Mouse (Mus musculus) CH12.LX (cell line): ENCODE results near the gene Fhl5. TPM values are rescaled to one million over a fixed set of nuclear protein-coding genes. Genes with fewer than 3 reads are reported as not detected.

Source experiments
- DNase-seq: peaks from one replicate; pipeline ENCODE4 v3.0.0-alpha.2; 2013; ENCODE audit errors: extremely low read depth
- H3K27ac ChIP-seq: 2 replicates; pipeline ENCODE4 v1.5.1; 2012; ENCODE audit warnings: low read depth, mild to moderate bottlenecking, control low read depth, moderate library complexity; ENCODE audit not compliant: insufficient read depth
- H3K27me3 ChIP-seq: replicated peaks from 2 replicates; pipeline ENCODE3; 2012; ENCODE audit warnings: inconsistent platforms
- H3K36me3 ChIP-seq, 2 experiments: replicated peaks in 1 of 2; 2 replicates each; pipeline versions ENCODE3 to v1.6.1; 2012; ENCODE audit warnings: inconsistent platforms in 1 of 2, low read length in 1 of 2, mild to moderate bottlenecking in 1 of 2, mixed read lengths in 1 of 2, moderate library complexity in 1 of 2; ENCODE audit not compliant: control insufficient read depth in 1 of 2, insufficient read depth in 1 of 2
- H3K4me1 ChIP-seq, 2 experiments: 2 replicates each; pipeline ENCODE4 v1.6.1; 2012; ENCODE audit warnings: inconsistent platforms in 1 of 2, moderate library complexity in 1 of 2; ENCODE audit not compliant: insufficient read depth in 2 of 2, control insufficient read depth in 1 of 2
- H3K4me2 ChIP-seq: 2 replicates; pipeline ENCODE4 v1.6.1; 2012; ENCODE audit warnings: low read depth, mild to moderate bottlenecking, control low read depth; ENCODE audit not compliant: poor library complexity, insufficient read depth, severe bottlenecking
- H3K4me3 ChIP-seq, 3 experiments: fragments of 150-350 bp in 1 of 3; sonication (generic) in 1 of 3; replicated peaks in 1 of 3; 2 replicates each; pipeline versions ENCODE3 to v1.5.1; 2011 to 2012; ENCODE audit warnings: low read depth in 2 of 3, low read length in 2 of 3, mild to moderate bottlenecking in 2 of 3, moderate library complexity in 2 of 3, control low read depth in 1 of 3, improper control_type of control experiment in 1 of 3, inconsistent platforms in 1 of 3, mixed read lengths in 1 of 3; ENCODE audit not compliant: poor library complexity in 1 of 3
- H3K79me2 ChIP-seq: replicated peaks from 2 replicates; pipeline ENCODE4 v1.6.1; 2012; ENCODE audit warnings: mild to moderate bottlenecking, moderate library complexity; ENCODE audit not compliant: control insufficient read depth, poor library complexity, insufficient read depth, severe bottlenecking; ENCODE audit errors: extremely low read depth
- H3K9ac ChIP-seq: 2 replicates; pipeline ENCODE4 v1.6.1; 2012; ENCODE audit warnings: low read depth, mild to moderate bottlenecking, control low read depth, moderate library complexity; ENCODE audit not compliant: insufficient read depth
- H3K9me3 ChIP-seq: replicated peaks from 2 replicates; pipeline ENCODE3; 2012; ENCODE audit warnings: low read length, inconsistent platforms, mixed read lengths
- CHD1 ChIP-seq: IDR thresholded peaks from 2 replicates; pipeline ENCODE4 v1.6.1; 2012; ENCODE audit warnings: low read depth, low read length, improper control_type of control experiment, inconsistent platforms
- CHD2 ChIP-seq: IDR thresholded peaks from 2 replicates; pipeline ENCODE4 v1.6.1; 2011; ENCODE audit warnings: low read length, improper control_type of control experiment
- CTCF ChIP-seq, 2 experiments: IDR thresholded peaks in 1 of 2; conservative IDR thresholded peaks in 1 of 2; 2 replicates each; pipeline ENCODE4 v1.5.1; 2011 to 2012; ENCODE audit warnings: low read depth in 2 of 2, low read length in 2 of 2, improper control_type of control experiment in 1 of 2, inconsistent platforms in 1 of 2, mild to moderate bottlenecking in 1 of 2, moderate library complexity in 1 of 2
- E2F4 ChIP-seq: IDR thresholded peaks from 2 replicates; pipeline ENCODE4 v1.6.1; 2011; ENCODE audit warnings: low read depth, low read length, improper control_type of control experiment; ENCODE audit not compliant: insufficient replicate concordance
- EP300 ChIP-seq: IDR thresholded peaks from 2 replicates; pipeline ENCODE4 v1.6.1; 2011; ENCODE audit warnings: low read length, improper control_type of control experiment
- ETS1 ChIP-seq: conservative IDR thresholded peaks from 2 replicates; pipeline ENCODE4 v1.6.1; 2012; ENCODE audit warnings: low read depth, mild to moderate bottlenecking, inconsistent platforms, low read length, improper control_type of control experiment, moderate library complexity
- HCFC1 ChIP-seq: IDR thresholded peaks from 2 replicates; pipeline ENCODE4 v1.6.1; 2012; ENCODE audit warnings: low read depth, mild to moderate bottlenecking, inconsistent platforms, low read length, improper control_type of control experiment
- KAT2A ChIP-seq: IDR thresholded peaks from 2 replicates; pipeline ENCODE4 v1.6.1; 2012; ENCODE audit warnings: low read length, improper control_type of control experiment, inconsistent platforms; ENCODE audit not compliant: insufficient replicate concordance
- MAFK ChIP-seq: IDR thresholded peaks from 2 replicates; pipeline ENCODE4 v1.6.1; 2011; ENCODE audit warnings: low read length, improper control_type of control experiment; ENCODE audit not compliant: insufficient replicate concordance
- MAX ChIP-seq: IDR thresholded peaks from 2 replicates; pipeline ENCODE4 v1.6.1; 2011; ENCODE audit warnings: low read length, improper control_type of control experiment
- MEF2A ChIP-seq: IDR thresholded peaks from 2 replicates; pipeline ENCODE4 v1.6.1; 2014; ENCODE audit warnings: low read depth, mild to moderate bottlenecking, inconsistent platforms, low read length, improper control_type of control experiment, borderline replicate concordance
- MXI1 ChIP-seq: IDR thresholded peaks from 2 replicates; pipeline ENCODE4 v1.6.1; 2011; ENCODE audit warnings: mild to moderate bottlenecking, low read depth, low read length, improper control_type of control experiment
- MYC ChIP-seq: IDR thresholded peaks from 2 replicates; pipeline ENCODE4 v1.6.1; 2011; ENCODE audit warnings: low read depth, mild to moderate bottlenecking, improper control_type of control experiment, low read length
- PAX5 ChIP-seq: IDR thresholded peaks from 2 replicates; pipeline ENCODE4 v1.6.1; 2012; ENCODE audit warnings: low read length, inconsistent platforms, mixed read lengths
- POLR2AphosphoS2 ChIP-seq: IDR thresholded peaks from 2 replicates; pipeline ENCODE4 v1.6.1; 2011; ENCODE audit warnings: low read depth, low read length, improper control_type of control experiment
- RAD21 ChIP-seq: IDR thresholded peaks from 2 replicates; pipeline ENCODE4 v1.6.1; 2011; ENCODE audit warnings: low read depth, mild to moderate bottlenecking, low read length, improper control_type of control experiment, moderate library complexity
- RCOR1 ChIP-seq: conservative IDR thresholded peaks from 2 replicates; pipeline ENCODE4 v1.6.1; 2012; ENCODE audit warnings: low read depth, mild to moderate bottlenecking, inconsistent platforms, low read length, improper control_type of control experiment
- SIN3A ChIP-seq: IDR thresholded peaks from 2 replicates; pipeline ENCODE4 v1.6.1; 2012; ENCODE audit warnings: low read length, improper control_type of control experiment, inconsistent platforms
- SMC3 ChIP-seq: IDR thresholded peaks from 2 replicates; pipeline ENCODE4 v1.6.1; 2011; ENCODE audit warnings: low read depth, low read length, improper control_type of control experiment
- TBP ChIP-seq: conservative IDR thresholded peaks from 2 replicates; pipeline ENCODE4 v1.6.1; 2011; ENCODE audit warnings: low read depth, low read length, improper control_type of control experiment
- TCF12 ChIP-seq: IDR thresholded peaks from 2 replicates; pipeline ENCODE4 v1.6.1; 2014; ENCODE audit warnings: low read depth, mild to moderate bottlenecking, inconsistent platforms, low read length, improper control_type of control experiment
- ZC3H11A ChIP-seq: IDR thresholded peaks from 2 replicates; pipeline ENCODE4 v1.6.1; 2012; ENCODE audit warnings: low read depth, mild to moderate bottlenecking, inconsistent platforms, low read length, improper control_type of control experiment
- ZMIZ1 ChIP-seq: IDR thresholded peaks from 2 replicates; pipeline ENCODE4 v1.6.1; 2012; ENCODE audit warnings: low read depth, mild to moderate bottlenecking, inconsistent platforms, low read length, improper control_type of control experiment
- ZNF384 ChIP-seq: IDR thresholded peaks from 2 replicates; pipeline ENCODE4 v1.6.1; 2012; ENCODE audit warnings: low read depth, low read length, improper control_type of control experiment, inconsistent platforms
- dilution Hi-C: fragments of 300-500 bp; cut with MboI; formaldehyde crosslinking; loops from 2 replicates; pipeline ENCODE4 v1.14.3; 2020; ENCODE audit warnings: low sequenced_read_pairs; ENCODE audit not compliant: extremely low pct_unique_long_range_greater_than_20kb, extremely low pct_ligation_motif_present
- in situ Hi-C: fragments of 300-500 bp; cut with MboI; formaldehyde crosslinking; loops from 3 replicates; pipeline ENCODE4 v1.14.3; 2019; ENCODE audit warnings: low sequenced_read_pairs, low pct_ligation_motif_present, low pct_unique_long_range_greater_than_20kb, mixed read lengths
- polyA plus RNA-seq: library from polyadenylated mRNA; unstranded; fragments of >175 nt; gene quantifications from 2 replicates; pipeline ENCODE4 v1.2.1, GENCODE M21; 2012; ENCODE audit warnings: low read depth; ENCODE audit not compliant: insufficient read length
- total RNA-seq, 2 experiments: library from RNA; depleted of rRNA; stranded (reverse); fragments of 300-350 nt in 1 of 2; fragments of >200 nt in 1 of 2; gene quantifications; 2 replicates each; pipeline ENCODE4 v1.2.3; 2012 to 2014

The Fhl5 gene
- total and polyA plus RNA-seq, 3 experiments = not detected

DNA sequence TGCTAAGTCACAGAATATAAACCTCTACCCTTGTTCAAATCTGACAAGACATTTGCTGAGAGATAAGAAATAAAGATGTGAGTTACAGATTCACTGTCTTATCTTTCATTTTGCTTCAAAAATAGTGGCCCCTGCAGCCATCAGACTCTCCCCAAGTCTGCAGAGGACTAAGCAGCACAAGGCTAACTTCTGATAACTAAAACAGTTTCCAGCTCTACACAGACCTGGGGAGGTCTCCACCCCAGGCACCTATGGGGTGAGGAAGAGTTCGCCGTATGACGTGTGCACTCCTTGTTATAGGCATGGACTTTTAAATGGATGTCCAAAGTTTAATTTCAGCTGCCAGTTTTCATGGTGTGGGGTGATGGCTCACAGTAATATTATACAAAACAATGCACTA lies 10.1 kb downstream of the Fhl5 start:
- dilution Hi-C loops = no loop called here
- DNase-seq = no peak
- in situ Hi-C loops = no loop called here
- Histone ChIP-seq H3K4me3 (no peak overlapping the region), H3K27ac (no peak overlapping the region), H3K4me1 (no peaks in the 10 kb centered on the region), H3K27me3 (no peaks in the 10 kb centered on the region), H3K36me3 (no peaks in the 10 kb centered on the region)
- TF ChIP-seq PAX5 = no peak
- no peak for TF ChIP-seq EP300
- TF ChIP-seq TBP = no peak
- no peak for TF ChIP-seq HCFC1
- TF ChIP-seq CTCF (conservative IDR thresholded peaks at IDR 0.05 in 1 of 2, IDR thresholded peaks at IDR 0.05 in 1 of 2; ENCODE audit: low read depth in 2 of 2, low read length in 2 of 2) = no peak
- TF ChIP-seq MXI1 = no peak
- no peak for TF ChIP-seq MEF2A
- TF ChIP-seq ZC3H11A = no peak
- no peak for TF ChIP-seq TCF12
- no peak for TF ChIP-seq MYC
- no peak for TF ChIP-seq POLR2AphosphoS2
- TF ChIP-seq, all 38 proteins: peak for 0
- Histone ChIP-seq H3K4me2 (no peak overlapping the region), H3K9ac (no peak overlapping the region), H3K9me3 (no peaks in the 10 kb centered on the region), H3K79me2 (no peaks in the 10 kb centered on the region)

DNA sequence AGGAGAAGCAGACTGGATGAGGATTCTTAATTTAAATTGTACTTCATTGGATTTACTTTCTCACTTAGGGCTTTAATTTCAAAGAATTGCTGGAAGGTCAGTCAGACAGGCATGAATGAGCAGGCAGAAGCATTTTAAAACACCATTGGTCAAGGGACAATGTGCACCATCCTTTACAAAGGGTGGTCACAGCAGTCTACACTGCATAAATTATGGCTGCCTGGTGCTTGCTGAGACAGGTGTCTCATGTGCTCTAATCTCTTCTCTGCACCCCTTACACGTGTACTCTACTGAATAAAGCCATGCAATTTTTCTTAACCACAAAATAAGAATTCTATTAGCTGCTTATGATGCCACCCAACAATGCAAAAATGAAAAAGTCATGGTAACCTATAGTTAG lies 15.1 kb downstream of the Fhl5 start:
- dilution Hi-C loops (no loop called here), in situ Hi-C loops (no loop called here)
- Histone ChIP-seq H3K4me1 (no peaks in the 10 kb centered on the region), H3K4me2 (no peak overlapping the region), H3K9ac (no peak overlapping the region), H3K27me3 (no peaks in the 10 kb centered on the region), H3K4me3 (no peak overlapping the region), H3K27ac (no peak overlapping the region), H3K79me2 (no peaks in the 10 kb centered on the region), H3K36me3 (no peaks in the 10 kb centered on the region), H3K9me3 (no peaks in the 10 kb centered on the region)
- TF ChIP-seq ETS1 = no peak
- no peak for DNase-seq

DNA sequence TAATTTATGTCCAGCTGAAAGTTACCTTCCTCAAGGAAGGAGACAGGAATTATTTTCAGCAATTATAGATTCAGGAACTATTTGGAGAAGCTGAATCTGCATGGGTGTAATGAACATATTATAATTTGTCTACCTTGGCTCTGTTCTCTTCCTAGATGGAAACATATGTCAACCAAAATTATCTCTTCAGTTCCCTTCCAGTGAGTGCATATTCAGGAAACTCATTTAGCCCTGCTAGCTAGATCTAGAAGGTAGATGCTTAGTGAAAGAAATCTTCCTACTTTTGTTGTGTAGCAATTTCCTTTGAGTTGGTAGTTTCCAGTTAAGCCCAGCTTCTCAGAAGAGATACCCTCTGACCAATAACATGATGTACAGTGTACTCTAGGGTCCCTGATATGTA lies 20.7 kb downstream of the Fhl5 start:
- H3K9ac ChIP-seq = no peak overlapping the region
- no peaks in the 10 kb centered on the region for H3K79me2 ChIP-seq
- no peaks in the 10 kb centered on the region for H3K27me3 ChIP-seq
- H3K4me2 ChIP-seq = no peak overlapping the region
- DNase-seq = no peak
- no peak overlapping the region for H3K27ac ChIP-seq
- no peak overlapping the region for H3K4me3 ChIP-seq
- H3K4me1 ChIP-seq = no peaks in the 10 kb centered on the region
- dilution Hi-C loops = no loop called here
- TF ChIP-seq SIN3A = no peak
- TF ChIP-seq RAD21 = no peak
- no peak for TF ChIP-seq E2F4
- TF ChIP-seq SMC3 = no peak
- no peak for TF ChIP-seq MEF2A
- no peak for TF ChIP-seq EP300
- TF ChIP-seq MAX = no peak
- TF ChIP-seq CHD2 = no peak
- TF ChIP-seq TCF12 = no peak
- TF ChIP-seq KAT2A = no peak
- TF ChIP-seq HCFC1 = no peak
- TF ChIP-seq MYC = no peak
- no peak for TF ChIP-seq ZNF384
- TF ChIP-seq ETS1 = no peak
- TF ChIP-seq CHD1 = no peak
- TF ChIP-seq MAFK = no peak
- TF ChIP-seq ZMIZ1 = no peak
- TF ChIP-seq RCOR1 = no peak
- TF ChIP-seq, all 38 proteins: peak for 0
- Histone ChIP-seq H3K36me3 (no peaks in the 10 kb centered on the region), H3K9me3 (no peaks in the 10 kb centered on the region)
- in situ Hi-C loops = no loop called here
